Mouse (Mus musculus): ENCODE data around the gene Gm20388. TPM values are rescaled to one million over a fixed set of nuclear protein-coding genes. Genes with fewer than 3 reads are reported as not detected.

Gene Gm20388
- polyA plus RNA-seq, 1 experiment from 2014 or later: not detected

DNA sequence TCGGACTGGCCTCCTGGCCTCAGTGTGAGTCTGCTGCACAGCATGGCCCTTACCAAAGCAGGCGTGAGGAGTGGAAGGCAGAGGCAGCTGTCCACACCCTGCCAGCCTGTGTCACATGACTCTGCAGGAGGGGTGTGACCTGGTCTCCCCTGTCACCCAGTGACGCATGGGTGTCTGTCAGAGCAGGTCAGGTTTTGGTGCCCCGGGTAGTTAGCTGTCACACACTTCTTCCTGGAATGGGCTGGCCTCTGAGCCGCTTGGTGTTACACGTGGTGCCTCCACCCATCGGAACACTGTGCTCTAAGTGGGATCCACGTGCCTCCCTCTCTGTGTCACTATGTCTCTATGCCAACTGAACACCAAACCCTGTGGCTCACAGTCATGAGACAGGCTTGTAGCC, 4355.2 kb downstream of the Gm20388 start:
- DNase-seq (ENCODE audit: low spot score): no peak
- Histone ChIP-seq H3K4me3 (ENCODE audit: low read depth, low read length) (no peak overlapping the region), H3K36me3 (ENCODE audit: control insufficient read depth, insufficient read depth, low read length) (no peaks in the 10 kb centered on the region), H3K9ac (ENCODE audit: low read length) (no peak overlapping the region), H3K4me2 (ENCODE audit: low read depth, severe bottlenecking) (no peak overlapping the region), H3K27ac (replicated peaks; ENCODE audit: low read depth, low read length) (no peak overlapping the region), H3K9me3 (ENCODE audit: control insufficient read depth, low read length) (no peaks in the 10 kb centered on the region), H3K4me1 (ENCODE audit: control insufficient read depth, insufficient read depth, low read length) (0 out of 2 replicates have a peak, but pooled peaks cover 11% of the 10 kb centered on the region), H3K27me3 (ENCODE audit: control insufficient read depth, insufficient read depth, low read length) (no peaks in the 10 kb centered on the region)
- ATAC-seq (ENCODE audit: insufficient number of reproducible peaks, low FRiP score, low TSS enrichment, low read depth): no peak
- 60% methylated on average over 8 of the region's 8 CpGs for WGBS

DNA sequence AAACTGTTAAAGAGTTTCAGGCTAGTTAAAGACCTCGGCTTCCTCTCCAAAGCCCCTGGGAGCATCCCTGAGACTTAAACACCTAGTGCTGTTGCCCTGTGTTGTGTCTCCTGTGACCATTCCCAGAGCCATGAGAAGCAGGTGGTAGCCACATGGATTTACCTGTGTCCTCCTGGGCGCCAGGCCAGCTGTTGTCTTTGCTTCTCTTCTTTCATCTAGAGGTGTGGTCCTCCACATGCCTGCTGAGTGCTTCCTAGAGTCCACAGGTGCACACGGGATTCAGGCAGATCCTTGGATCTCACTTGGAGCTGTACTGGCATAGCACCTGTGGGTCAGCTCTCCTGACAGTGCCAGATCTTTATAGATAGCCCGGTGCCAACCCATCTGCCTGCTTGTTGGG, 4356.6 kb downstream of the Gm20388 start:
- 87% methylated on average over 4 of the region's 4 CpGs for WGBS
- Histone ChIP-seq H3K9me3 (ENCODE audit: control insufficient read depth, low read length) (no peaks in the 10 kb centered on the region), H3K9ac (ENCODE audit: low read length) (no peak overlapping the region), H3K27me3 (ENCODE audit: control insufficient read depth, insufficient read depth, low read length) (no peaks in the 10 kb centered on the region), H3K36me3 (ENCODE audit: control insufficient read depth, insufficient read depth, low read length) (no peaks in the 10 kb centered on the region), H3K4me1 (ENCODE audit: control insufficient read depth, insufficient read depth, low read length) (0 out of 2 replicates have a peak, but pooled peaks cover 11% of the 10 kb centered on the region), H3K27ac (replicated peaks; ENCODE audit: low read depth, low read length) (no peak overlapping the region), H3K4me3 (ENCODE audit: low read depth, low read length) (no peak overlapping the region), H3K4me2 (ENCODE audit: low read depth, severe bottlenecking) (no peak overlapping the region)
- no peak for DNase-seq (ENCODE audit: low spot score)
- ATAC-seq (ENCODE audit: insufficient number of reproducible peaks, low FRiP score, low TSS enrichment, low read depth): no peak

- 67% methylated on average over 6 of the region's 6 CpGs for WGBS
- no peaks in the 10 kb centered on the region for H3K27me3 ChIP-seq (ENCODE audit: control insufficient read depth, insufficient read depth, low read length)
- peaks cover 9% of the 10 kb centered on the region; the same call in 1 of the 2 replicates for H3K4me1 ChIP-seq (ENCODE audit: control insufficient read depth, insufficient read depth, low read length)
- DNase-seq (ENCODE audit: low spot score): no peak
- H3K27ac ChIP-seq (replicated peaks; ENCODE audit: low read depth, low read length): no peak overlapping the region
- H3K36me3 ChIP-seq (ENCODE audit: control insufficient read depth, insufficient read depth, low read length): no peaks in the 10 kb centered on the region
- no peak overlapping the region for H3K4me2 ChIP-seq (ENCODE audit: low read depth, severe bottlenecking)
- H3K9ac ChIP-seq (ENCODE audit: low read length): no peak overlapping the region
- H3K9me3 ChIP-seq (ENCODE audit: control insufficient read depth, low read length): no peaks in the 10 kb centered on the region
- no peak overlapping the region for H3K4me3 ChIP-seq (ENCODE audit: low read depth, low read length)
- no peak for ATAC-seq (ENCODE audit: insufficient number of reproducible peaks, low FRiP score, low TSS enrichment, low read depth)
Measured at GRCm38 (mm10) chr8:124270504-124270903, 4359.9 kb downstream of the Gm20388 start.

DNA sequence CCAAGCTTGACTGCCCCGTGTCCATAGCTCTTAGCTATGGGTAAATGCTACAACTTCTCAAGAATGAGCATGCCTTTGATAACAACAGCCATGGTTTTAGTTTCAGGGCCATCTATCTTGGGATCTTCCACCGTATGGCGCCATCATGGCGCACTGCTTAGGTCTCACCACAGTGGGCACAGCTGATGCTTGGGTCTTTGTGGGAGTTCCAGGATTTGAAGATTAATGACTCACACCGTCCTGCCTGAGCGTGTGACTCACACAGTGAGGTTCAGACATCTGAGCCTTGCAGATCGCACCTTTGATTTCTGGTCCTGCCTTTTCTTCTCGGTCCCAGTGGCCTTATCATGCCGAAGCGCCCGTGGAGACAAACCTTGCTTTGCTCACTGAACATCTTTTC, 4360.3 kb downstream of the Gm20388 start:
- Histone ChIP-seq H3K27me3 (ENCODE audit: control insufficient read depth, insufficient read depth, low read length) (no peaks in the 10 kb centered on the region), H3K4me2 (ENCODE audit: low read depth, severe bottlenecking) (no peak overlapping the region), H3K4me1 (ENCODE audit: control insufficient read depth, insufficient read depth, low read length) (peaks cover 6% of the 10 kb centered on the region; the same call in 1 of the 2 replicates), H3K9me3 (ENCODE audit: control insufficient read depth, low read length) (no peaks in the 10 kb centered on the region), H3K36me3 (ENCODE audit: control insufficient read depth, insufficient read depth, low read length) (no peaks in the 10 kb centered on the region), H3K27ac (replicated peaks; ENCODE audit: low read depth, low read length) (no peak overlapping the region), H3K9ac (ENCODE audit: low read length) (no peak overlapping the region), H3K4me3 (ENCODE audit: low read depth, low read length) (no peak overlapping the region)
- 81% methylated on average over 11 of the region's 11 CpGs for WGBS
- ATAC-seq (ENCODE audit: insufficient number of reproducible peaks, low FRiP score, low TSS enrichment, low read depth) (no peak), DNase-seq (ENCODE audit: low spot score) (no peak)

GRCm38 (mm10) chr8:124271518-124271917, 4360.9 kb downstream of the Gm20388 start:
- H3K9ac ChIP-seq (ENCODE audit: low read length): no peak overlapping the region
- H3K4me2 ChIP-seq (ENCODE audit: low read depth, severe bottlenecking): no peak overlapping the region
- H3K4me1 ChIP-seq (ENCODE audit: control insufficient read depth, insufficient read depth, low read length): peaks cover 6% of the 10 kb centered on the region; the same call in 1 of the 2 replicates
- DNase-seq (ENCODE audit: low spot score): no peak
- WGBS: 71% methylated on average over 12 of the region's 12 CpGs
- ATAC-seq (ENCODE audit: insufficient number of reproducible peaks, low FRiP score, low TSS enrichment, low read depth): no peak
- H3K4me3 ChIP-seq (ENCODE audit: low read depth, low read length): no peak overlapping the region
- H3K9me3 ChIP-seq (ENCODE audit: control insufficient read depth, low read length): no peaks in the 10 kb centered on the region
- H3K27ac ChIP-seq (replicated peaks; ENCODE audit: low read depth, low read length): no peak overlapping the region
- no peaks in the 10 kb centered on the region for H3K27me3 ChIP-seq (ENCODE audit: control insufficient read depth, insufficient read depth, low read length)
- no peaks in the 10 kb centered on the region for H3K36me3 ChIP-seq (ENCODE audit: control insufficient read depth, insufficient read depth, low read length)

- WGBS: 48% methylated on average over 3 of the region's 3 CpGs
Measured at GRCm38 (mm10) chr8:124272792-124273191, 4362.2 kb downstream of the Gm20388 start.

GRCm38 (mm10) chr8:124273606-124274218, 4363.1 kb downstream of the Gm20388 start:
- ATAC-seq (ENCODE audit: insufficient number of reproducible peaks, low FRiP score, low TSS enrichment, low read depth) (no peak), DNase-seq (ENCODE audit: low spot score) (no peak)

More at GRCm38 (mm10) chr8:124272792-124273191, 4362.2 kb downstream of the Gm20388 start:
- Histone ChIP-seq H3K27ac (replicated peaks; ENCODE audit: low read depth, low read length) (no peak overlapping the region), H3K9ac (ENCODE audit: low read length) (no peak overlapping the region), H3K27me3 (ENCODE audit: control insufficient read depth, insufficient read depth, low read length) (no peaks in the 10 kb centered on the region), H3K4me1 (ENCODE audit: control insufficient read depth, insufficient read depth, low read length) (peaks cover 6% of the 10 kb centered on the region; the same call in 1 of the 2 replicates), H3K4me3 (ENCODE audit: low read depth, low read length) (no peak overlapping the region), H3K4me2 (ENCODE audit: low read depth, severe bottlenecking) (no peak overlapping the region), H3K36me3 (ENCODE audit: control insufficient read depth, insufficient read depth, low read length) (no peaks in the 10 kb centered on the region), H3K9me3 (ENCODE audit: control insufficient read depth, low read length) (no peaks in the 10 kb centered on the region)
- 0 out of 2 replicates have a peak, but pooled peaks have one; percentile 26 for ATAC-seq (ENCODE audit: insufficient number of reproducible peaks, low FRiP score, low TSS enrichment, low read depth)
- DNase-seq (ENCODE audit: low spot score): no peak

DNA sequence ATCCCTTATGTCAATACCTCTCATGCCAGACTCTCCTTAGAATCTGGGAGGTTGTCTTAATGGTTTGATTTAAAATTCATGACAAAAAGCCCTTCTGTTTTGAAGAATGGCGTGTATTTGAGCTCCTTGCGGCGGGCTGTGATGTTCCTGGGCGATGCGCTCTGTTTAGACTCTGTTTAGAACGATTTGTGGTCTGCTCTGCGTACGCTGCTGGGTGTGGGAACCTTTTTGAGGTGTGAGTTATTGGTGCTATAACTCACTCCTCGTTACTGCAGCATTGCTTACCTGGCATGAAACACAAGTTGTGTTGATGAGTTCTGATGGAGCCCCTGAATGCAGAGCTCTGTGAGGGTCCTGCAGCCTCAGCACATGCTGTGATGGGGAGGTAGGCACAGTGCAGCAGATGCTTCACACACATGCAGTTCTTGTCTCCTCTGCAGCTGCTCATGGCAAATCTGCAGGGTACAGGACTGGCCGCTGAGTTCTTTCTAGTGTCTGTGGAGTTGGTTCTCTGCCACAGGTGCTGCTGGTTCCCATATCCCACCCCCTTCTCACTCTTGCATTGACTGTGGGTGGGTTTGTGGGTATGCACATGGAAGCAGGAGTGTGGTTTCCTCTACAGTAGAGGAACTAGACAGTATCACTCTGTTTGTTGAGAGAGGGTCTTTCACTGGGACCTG, 4363.9 kb downstream of the Gm20388 start:
- DNase-seq (ENCODE audit: low spot score) (no peak), ATAC-seq (ENCODE audit: insufficient number of reproducible peaks, low FRiP score, low TSS enrichment, low read depth) (no peak)
- Histone ChIP-seq H3K4me1 (ENCODE audit: control insufficient read depth, insufficient read depth, low read length) (peaks cover 6% of the 10 kb centered on the region; the same call in 1 of the 2 replicates), H3K4me2 (ENCODE audit: low read depth, severe bottlenecking) (no peak overlapping the region), H3K4me3 (ENCODE audit: low read depth, low read length) (no peak overlapping the region), H3K36me3 (ENCODE audit: control insufficient read depth, insufficient read depth, low read length) (no peaks in the 10 kb centered on the region), H3K9ac (ENCODE audit: low read length) (no peak overlapping the region), H3K27ac (replicated peaks; ENCODE audit: low read depth, low read length) (no peak overlapping the region), H3K27me3 (ENCODE audit: control insufficient read depth, insufficient read depth, low read length) (no peaks in the 10 kb centered on the region), H3K9me3 (ENCODE audit: control insufficient read depth, low read length) (no peaks in the 10 kb centered on the region)
- WGBS: 65% methylated on average over 10 of the region's 10 CpGs

More at GRCm38 (mm10) chr8:124273606-124274218, 4363.1 kb downstream of the Gm20388 start:
- Histone ChIP-seq H3K4me1 (ENCODE audit: control insufficient read depth, insufficient read depth, low read length) (peaks cover 6% of the 10 kb centered on the region; the same call in 1 of the 2 replicates), H3K4me2 (ENCODE audit: low read depth, severe bottlenecking) (no peak overlapping the region), H3K36me3 (ENCODE audit: control insufficient read depth, insufficient read depth, low read length) (no peaks in the 10 kb centered on the region), H3K27me3 (ENCODE audit: control insufficient read depth, insufficient read depth, low read length) (no peaks in the 10 kb centered on the region), H3K9ac (ENCODE audit: low read length) (no peak overlapping the region), H3K9me3 (ENCODE audit: control insufficient read depth, low read length) (no peaks in the 10 kb centered on the region), H3K27ac (replicated peaks; ENCODE audit: low read depth, low read length) (no peak overlapping the region), H3K4me3 (ENCODE audit: low read depth, low read length) (no peak overlapping the region)
- WGBS: 67% methylated on average over 8 of the region's 8 CpGs
